Comparison of ENCODE assay signal across 27 mouse cellular contexts in the genomic region with DNA sequence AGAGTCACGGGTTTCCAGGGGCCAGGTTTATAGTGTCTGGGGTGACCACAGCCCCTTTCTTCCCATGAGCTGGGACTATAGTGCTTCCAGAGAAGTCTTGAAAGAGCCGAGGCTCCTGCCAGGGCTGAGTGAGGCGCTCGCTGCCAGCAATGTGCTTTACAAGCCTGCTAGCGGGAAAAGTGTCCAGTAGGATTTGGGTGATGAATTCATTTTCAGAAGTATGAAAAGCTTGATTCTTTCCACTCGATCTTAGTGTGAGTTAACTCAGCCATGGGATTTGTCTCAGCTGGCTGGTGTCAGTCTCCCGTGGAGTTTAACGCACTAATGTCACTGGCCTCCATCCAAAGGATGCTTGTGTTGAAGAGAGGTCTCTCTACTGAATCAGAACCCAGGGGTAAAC. TPM values are rescaled to one million over a fixed set of nuclear protein-coding genes. Genes with fewer than 3 reads are reported as not detected.
DNase-seq lines count a peak whose midpoint lies in the region; ATAC-seq and TF ChIP-seq lines count a peak whose summit lies in the region.
"Had no signal": no experiment of that assay in that cellular context is flagged by ENCODE, and none has a peak within 500 bp of the region (broad histone marks: within the 10 kb centered on the region; RNA-seq: fewer than 3 reads in every experiment).

No protein-coding gene starts in this region.

- no peaks in the 10 kb centered on the region for H3K4me1 ChIP-seq in forebrain, embryonic 11.5 days (replicated peaks; ENCODE audit: control insufficient read depth, insufficient read depth, low read length)
- peaks cover 14% of the 10 kb centered on the region for H3K4me1 ChIP-seq in forebrain, embryonic 10.5 days
- no peaks in the 10 kb centered on the region for H3K4me1 ChIP-seq in kidney, adult 2 months (ENCODE audit: control insufficient read depth, insufficient read depth, low read length)
- H3K4me1 ChIP-seq in limb, embryonic 12.5 days (replicated peaks) = peaks cover 11% of the 10 kb centered on the region
- H3K4me1 ChIP-seq: forebrain, embryonic 13.5 days; neural tube, embryonic 12.5 days had no signal

- DNase-seq in forebrain, embryonic 11.5 days (ENCODE audit: low spot score) = peak; percentile 35
- DNase-seq in forebrain, embryonic 10.5 days (ENCODE audit: extremely low spot score, low spot score) = no peak
- peak; percentile 6 for DNase-seq in kidney, postnatal 10 days
- DNase-seq in kidney, adult 2 months = no peak
- peak; percentile 40 for DNase-seq in NIH3T3 (ENCODE audit: low read depth)
- no peak for DNase-seq in adrenal gland, postnatal 4 days (ENCODE audit: low spot score in 2 of 2)
- DNase-seq in lung, postnatal 14 days = no peak
- DNase-seq: adrenal gland, adult 2 months; cerebellum, adult 2 months; gastrocnemius, adult 2 months; kidney, adult 8-10 months; kidney, postnatal 14 days; right cerebral cortex, adult 18-20 months; right cerebral cortex, postnatal 4 days; thymus, postnatal 4 days had no signal

- no peaks in the 10 kb centered on the region for H3K9me3 ChIP-seq in forebrain, embryonic 11.5 days (ENCODE audit: control insufficient read depth, low read length)
- no peaks in the 10 kb centered on the region for H3K9me3 ChIP-seq in forebrain, embryonic 10.5 days
- H3K9me3 ChIP-seq in limb, embryonic 12.5 days = no peaks in the 10 kb centered on the region
- H3K9me3 ChIP-seq: forebrain, embryonic 13.5 days; midbrain, embryonic 10.5 days; neural tube, embryonic 12.5 days had no signal

- H3K4me3 ChIP-seq in forebrain, embryonic 11.5 days (ENCODE audit: low read depth, low read length) = no peak overlapping the region
- no peak overlapping the region for H3K4me3 ChIP-seq in forebrain, embryonic 10.5 days
- no peak overlapping the region for H3K4me3 ChIP-seq in kidney, adult 2 months (ENCODE audit: insufficient read depth, low read depth, low read length)
- no peak overlapping the region for H3K4me3 ChIP-seq in limb, embryonic 12.5 days (replicated peaks)
- H3K4me3 ChIP-seq: forebrain, embryonic 13.5 days; gastrocnemius, adult 2 months; midbrain, embryonic 10.5 days; neural tube, embryonic 12.5 days had no signal

- H3K27me3 ChIP-seq in forebrain, embryonic 11.5 days (ENCODE audit: control insufficient read depth, insufficient read depth, low read length) = no peaks in the 10 kb centered on the region
- no peaks in the 10 kb centered on the region for H3K27me3 ChIP-seq in forebrain, embryonic 10.5 days (ENCODE audit: poor library complexity, severe bottlenecking)
- no peaks in the 10 kb centered on the region for H3K27me3 ChIP-seq in kidney, adult 2 months (replicated peaks; ENCODE audit: control insufficient read depth, insufficient read depth, low read length)
- no peaks in the 10 kb centered on the region for H3K27me3 ChIP-seq in limb, embryonic 12.5 days
- H3K27me3 ChIP-seq: forebrain, embryonic 13.5 days; neural tube, embryonic 12.5 days had no signal

- 80% methylated on average over 8 of the region's 8 CpGs for WGBS in forebrain, embryonic 11.5 days
- WGBS in forebrain, embryonic 10.5 days = 84% methylated on average over 8 of the region's 8 CpGs
- 68% methylated on average over 8 of the region's 8 CpGs for WGBS in kidney, adult 2 months
- 60% methylated on average over 8 of the region's 8 CpGs for WGBS in limb, embryonic 12.5 days

- no peak overlapping the region for H3K27ac ChIP-seq in forebrain, embryonic 11.5 days (ENCODE audit: low read depth, low read length)
- H3K27ac ChIP-seq in forebrain, embryonic 10.5 days = no peak overlapping the region
- no peak overlapping the region for H3K27ac ChIP-seq in kidney, adult 2 months (ENCODE audit: insufficient read depth, low read depth, low read length)
- 0 out of 2 replicates have a peak overlapping the region, but pooled peaks have one; percentile 45 for H3K27ac ChIP-seq in limb, embryonic 12.5 days
- H3K27ac ChIP-seq: forebrain, embryonic 13.5 days; gastrocnemius, adult 2 months; midbrain, embryonic 10.5 days; neural tube, embryonic 12.5 days had no signal

- no peak for TF ChIP-seq CTCF in kidney, adult 2 months (conservative IDR thresholded peaks at IDR 0.05; ENCODE audit: insufficient read depth, insufficient read length, low read depth, low read length)

- TF ChIP-seq POLR2A in kidney, adult 2 months (IDR thresholded peaks at IDR 0.05; ENCODE audit: low read depth, low read length) = no peak

- H3K36me3 ChIP-seq in forebrain, embryonic 11.5 days (ENCODE audit: control insufficient read depth, insufficient read depth, low read length) = no peaks in the 10 kb centered on the region
- H3K36me3 ChIP-seq in forebrain, embryonic 10.5 days (replicated peaks) = peaks cover 18% of the 10 kb centered on the region
- no peaks in the 10 kb centered on the region for H3K36me3 ChIP-seq in kidney, adult 2 months (ENCODE audit: control insufficient read depth, insufficient read depth, low read length)
- peaks cover 7% of the 10 kb centered on the region; the same call in 1 of the 2 replicates for H3K36me3 ChIP-seq in limb, embryonic 12.5 days

- no peak for ATAC-seq in forebrain, embryonic 11.5 days (replicated peaks; ENCODE audit: low FRiP score)
- ATAC-seq in limb, embryonic 12.5 days (ENCODE audit: insufficient number of reproducible peaks, insufficient read depth, low FRiP score, low TSS enrichment, low read depth) = no peak
- ATAC-seq: CD4-positive, CD25-positive, alpha-beta regulatory T cell, adult 4 months; forebrain, embryonic 13.5 days; lung, postnatal 0 days had no signal

- no peak overlapping the region for H3K4me2 ChIP-seq in forebrain, embryonic 11.5 days (ENCODE audit: low read depth, low read length, severe bottlenecking)
- H3K4me2 ChIP-seq in limb, embryonic 12.5 days = no peak overlapping the region
- H3K4me2 ChIP-seq: forebrain, embryonic 13.5 days; heart, embryonic 11.5 days; neural tube, embryonic 12.5 days had no signal

- H3K9ac ChIP-seq in forebrain, embryonic 11.5 days (ENCODE audit: low read length) = no peak overlapping the region
- H3K9ac ChIP-seq in limb, embryonic 12.5 days (replicated peaks) = no peak overlapping the region
- H3K9ac ChIP-seq: forebrain, embryonic 13.5 days; neural tube, embryonic 12.5 days had no signal

RNA-seq across cellular contexts. Expression of a gene that starts 10.0 kb away (rescaled TPM):
- polyA plus RNA-seq in forebrain, embryonic 11.5 days (2014; fragmentation: Nextera tagmentation; extraction: Ambion mirVana) = 35.0 and 41.8 TPM in 2 replicates
- 35.5 and 36.0 TPM in 2 replicates for polyA plus RNA-seq in forebrain, embryonic 10.5 days (2016; fragmentation: Nextera tagmentation; extraction: Ambion mirVana)
- 13.0 and 19.1 TPM in 2 replicates for polyA plus RNA-seq in kidney, adult 2 months (2012; rRNA removed)
- 41.5 and 42.1 TPM in 2 replicates for polyA plus RNA-seq in limb, embryonic 12.5 days (2016; fragmentation: Nextera tagmentation; extraction: Ambion mirVana)
- total RNA-seq in adrenal gland, postnatal 4 days (2021) = 10 to 100 TPM; 23.2 to 28.2 TPM

RNA-seq across cellular contexts. Expression of a gene that starts 39.8 kb away (rescaled TPM):
- polyA plus RNA-seq in forebrain, embryonic 11.5 days (2014; fragmentation: Nextera tagmentation; extraction: Ambion mirVana) = 0.17 and 0.48 TPM in 2 replicates
- polyA plus RNA-seq in forebrain, embryonic 10.5 days (2016; fragmentation: Nextera tagmentation; extraction: Ambion mirVana) = 0.23 and 0.33 TPM in 2 replicates
- polyA plus RNA-seq in kidney, adult 2 months (2012; rRNA removed) = 0.33 and 0.45 TPM in 2 replicates
- polyA plus RNA-seq in limb, embryonic 12.5 days (2016; fragmentation: Nextera tagmentation; extraction: Ambion mirVana) = 0.11 TPM in 1 of 2 replicates, not detected in the other
- 1 to 10 TPM in 1 of 2 experiments, under 1 TPM in 1; 0.25 to 4.5 TPM for total RNA-seq in adrenal gland, postnatal 4 days (2021)
- total RNA-seq: gastrocnemius, adult 2 months; layer of hippocampus, adult 18-20 months; layer of hippocampus, postnatal 14 days; left cerebral cortex, postnatal 10 days had no signal
- polyA plus RNA-seq: CD4-positive, CD25-positive, alpha-beta regulatory T cell, adult 4 months; cerebellum, adult 2 months; heart, embryonic 11.5 days; heart, postnatal 0 days; intestine, embryonic 14.5 days; lung, postnatal 0 days; neural tube, embryonic 12.5 days had no signal

RNA-seq across cellular contexts. Expression of a gene that starts 46.5 kb away (rescaled TPM):
- 5.1 and 5.9 TPM in 2 replicates for polyA plus RNA-seq in forebrain, embryonic 11.5 days (2014; fragmentation: Nextera tagmentation; extraction: Ambion mirVana)
- polyA plus RNA-seq in forebrain, embryonic 10.5 days (2016; fragmentation: Nextera tagmentation; extraction: Ambion mirVana) = 5.3 and 5.4 TPM in 2 replicates
- polyA plus RNA-seq in kidney, adult 2 months (2012; rRNA removed) = 0.45 and 0.47 TPM in 2 replicates
- polyA plus RNA-seq in limb, embryonic 12.5 days (2016; fragmentation: Nextera tagmentation; extraction: Ambion mirVana) = 0.95 and 1.1 TPM in 2 replicates
- 1 to 10 TPM in 1 of 2 experiments, under 1 TPM in 1; 0.64 to 4.5 TPM for total RNA-seq in adrenal gland, postnatal 4 days (2021)
- total RNA-seq: adrenal gland, adult 2 months; gastrocnemius, adult 2 months; layer of hippocampus, adult 18-20 months; layer of hippocampus, postnatal 14 days; left cerebral cortex, postnatal 10 days had no signal
- polyA plus RNA-seq: CD4-positive, CD25-positive, alpha-beta regulatory T cell, adult 4 months; heart, postnatal 0 days had no signal

Comparison
In these comparisons a context has a peak if more than half of its experiments do, and no peak if none do; other contexts are left out.
1. DNase-seq: peak in forebrain, embryonic 11.5 days (single experiment), kidney, postnatal 10 days (single experiment) and NIH3T3 (single experiment); none in forebrain, embryonic 10.5 days (single experiment), kidney, adult 2 months (single experiment), adrenal gland, postnatal 4 days (0 of 2) and lung, postnatal 14 days (single experiment).